Mouse (Mus musculus) lung, embryonic 14.5 days (tissue): Measurements from ENCODE around the gene Gm49380. TPM values are rescaled to one million over a fixed set of nuclear protein-coding genes. Genes with fewer than 3 reads are reported as not detected.

Source experiments
- ATAC-seq: fragments of 200-750 bp; cut with Nextera tagmentation; 2 replicates; pipeline ENCODE4 v1.8.0; 2017; ENCODE audit warnings: mild to moderate bottlenecking, moderate TSS enrichment, moderate library complexity; ENCODE audit not compliant: insufficient read depth
- DNase-seq: peaks from one replicate; pipeline ENCODE4 v3.0.0-alpha.2; 2015
- H3K27ac ChIP-seq: fragments of 300-500 bp; sonication (generic); 2 replicates; pipeline ENCODE4 v1.5.1; 2014; ENCODE audit warnings: low read depth, mild to moderate bottlenecking, moderate library complexity
- H3K27me3 ChIP-seq: fragments of 300-500 bp; sonication (generic); 2 replicates; pipeline ENCODE4 v1.6.1; 2014; ENCODE audit warnings: low read length, control low read depth; ENCODE audit not compliant: insufficient read depth
- H3K36me3 ChIP-seq: fragments of 300-500 bp; sonication (generic); 2 replicates; pipeline ENCODE4 v1.6.1; 2014; ENCODE audit warnings: control low read depth; ENCODE audit not compliant: insufficient read depth
- H3K4me1 ChIP-seq: fragments of 300-500 bp; sonication (generic); 2 replicates; pipeline ENCODE4 v1.6.1; 2014; ENCODE audit warnings: antibody characterized with exemption, control low read depth; ENCODE audit not compliant: insufficient read depth
- H3K4me2 ChIP-seq: fragments of 300-500 bp; sonication (generic); 2 replicates; pipeline ENCODE4 v1.6.1; 2014; ENCODE audit warnings: mild to moderate bottlenecking
- H3K4me3 ChIP-seq: fragments of 300-500 bp; sonication (generic); 2 replicates; pipeline ENCODE4 v1.5.1; 2014; ENCODE audit warnings: low read depth, low read length
- H3K9ac ChIP-seq: fragments of 300-500 bp; sonication (generic); 2 replicates; pipeline ENCODE4 v1.6.1; 2014
- H3K9me3 ChIP-seq: fragments of 300-500 bp; sonication (generic); 2 replicates; pipeline ENCODE4 v1.6.1; 2016; ENCODE audit warnings: low read depth, low read length, control low read depth
- CTCF ChIP-seq: IDR thresholded peaks from 2 replicates; pipeline ENCODE4 v1.5.1; 2016; ENCODE audit warnings: antibody characterized with exemption, low read depth
- WGBS: fragments of 180-500 bp; shearing (Covaris S2); extraction: QIAGEN DNeasy Blood & Tissue Kit; methylation state at CpG from one replicate; pipeline ENCODE4 v1.1.7; 2014; 5-methylcytosine and 5-hydroxymethylcytosine counted together
- polyA plus RNA-seq: library from polyadenylated mRNA; unstranded; fragments of >200 nt; fragmentation: Nextera tagmentation; extraction: Ambion mirVana; gene quantifications from 2 replicates; pipeline ENCODE4 v1.2.1, GENCODE M21; 2014

The Gm49380 gene
- polyA plus RNA-seq, 1 experiment from 2014 or later = 0.32 TPM

DNA sequence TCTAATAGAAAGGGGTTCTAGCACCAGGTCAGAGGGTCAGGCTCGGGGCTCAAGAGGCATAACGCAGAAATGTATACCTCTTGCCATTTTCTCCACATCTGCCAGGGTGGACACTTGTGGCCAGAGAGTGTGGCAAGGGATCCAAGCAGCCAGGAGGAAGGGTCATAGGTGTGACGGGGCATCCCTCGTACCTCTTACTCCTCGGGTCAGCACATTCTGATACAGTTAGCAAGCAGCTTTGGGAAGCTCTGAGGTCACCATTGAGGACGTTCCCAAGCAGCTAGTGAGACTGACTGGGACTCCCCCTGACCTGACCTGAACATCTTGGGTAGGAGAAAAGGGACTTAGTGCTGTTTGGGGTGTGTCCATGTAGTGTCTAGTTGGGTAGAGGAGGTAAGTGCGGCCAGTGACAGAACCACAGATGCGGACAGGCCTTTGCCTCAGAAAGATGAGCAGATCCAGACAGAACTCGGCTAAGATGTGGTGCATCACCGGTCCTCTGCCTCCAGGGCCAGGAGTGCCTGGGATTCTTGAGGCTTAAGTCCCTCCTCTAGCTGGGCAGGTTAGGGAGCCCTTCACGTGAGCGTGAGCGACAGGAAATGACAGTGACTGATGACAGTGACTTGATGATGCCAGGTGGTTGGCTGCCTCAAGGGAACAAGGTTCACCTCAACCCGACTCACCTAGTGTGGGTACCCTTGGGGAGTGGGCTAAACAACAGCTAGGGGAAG, 43.0 kb downstream of the Gm49380 start:
- H3K27ac ChIP-seq = no peak overlapping the region
- no peak overlapping the region for H3K4me3 ChIP-seq
- no peak overlapping the region; the same call in 1 of the 2 replicates for H3K4me2 ChIP-seq
- H3K36me3 ChIP-seq = no peaks in the 10 kb centered on the region
- no peak for TF ChIP-seq CTCF
- no peak for DNase-seq
- no peak overlapping the region for H3K9ac ChIP-seq
- H3K9me3 ChIP-seq = no peaks in the 10 kb centered on the region
- H3K4me1 ChIP-seq = 0 out of 2 replicates have a peak, but pooled peaks cover 10% of the 10 kb centered on the region
- no peaks in the 10 kb centered on the region for H3K27me3 ChIP-seq
- WGBS = 49% methylated on average over 14 of the region's 14 CpGs
- no peak for ATAC-seq

DNA sequence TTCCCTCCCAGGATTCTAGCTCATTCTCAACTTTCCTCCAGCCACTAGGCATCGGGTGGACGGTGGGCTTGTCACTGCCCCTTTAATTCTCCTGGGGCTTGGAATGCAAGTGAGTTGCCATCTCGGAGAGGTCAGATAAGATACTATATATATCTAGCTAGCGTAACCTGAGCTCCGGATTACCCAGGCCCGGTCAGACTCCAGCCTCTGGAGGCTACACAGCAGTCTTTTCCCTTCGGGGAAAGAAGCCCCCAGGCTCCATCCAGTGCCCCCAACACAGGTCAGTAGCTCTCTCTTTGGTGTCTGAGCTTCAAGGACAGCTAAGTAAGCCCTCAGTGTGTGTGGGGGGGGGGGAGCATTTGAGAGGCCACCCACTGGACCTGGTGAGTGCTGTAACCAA, 44.0 kb downstream of the Gm49380 start:
- TF ChIP-seq CTCF = no peak
- Histone ChIP-seq H3K9ac (no peak overlapping the region), H3K4me1 (0 out of 2 replicates have a peak, but pooled peaks cover 10% of the 10 kb centered on the region), H3K27ac (no peak overlapping the region), H3K9me3 (no peaks in the 10 kb centered on the region), H3K4me2 (no peak overlapping the region), H3K4me3 (no peak overlapping the region), H3K36me3 (no peaks in the 10 kb centered on the region), H3K27me3 (no peaks in the 10 kb centered on the region)
- DNase-seq (no peak), ATAC-seq (no peak)
- WGBS = 8% methylated on average over 7 of the region's 7 CpGs

DNA sequence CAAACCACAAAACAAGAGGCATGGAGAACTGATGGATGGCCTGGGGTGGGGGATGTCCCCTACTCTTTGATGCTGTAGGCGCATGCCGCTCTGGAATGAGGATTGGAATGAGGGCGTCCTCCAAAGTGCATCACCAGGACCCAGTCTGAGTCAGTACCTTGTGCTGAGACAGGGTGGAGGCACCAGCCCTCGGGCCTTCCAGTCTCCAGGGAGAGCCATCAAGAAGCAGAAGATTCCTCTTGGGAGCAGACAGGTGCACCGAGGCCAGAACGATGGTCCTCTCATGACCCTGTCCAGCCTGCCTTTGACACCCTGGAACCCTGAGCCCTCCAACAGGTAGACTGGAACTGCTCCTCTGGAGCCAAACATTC, 45.4 kb downstream of the Gm49380 start:
- no peak overlapping the region for H3K4me2 ChIP-seq
- H3K9ac ChIP-seq = no peak overlapping the region
- 0 out of 2 replicates have a peak, but pooled peaks cover 10% of the 10 kb centered on the region for H3K4me1 ChIP-seq
- H3K4me3 ChIP-seq = no peak overlapping the region
- 80% methylated on average over 6 of the region's 6 CpGs for WGBS
- DNase-seq (no peak), ATAC-seq (no peak)
- H3K27me3 ChIP-seq = no peaks in the 10 kb centered on the region
- no peaks in the 10 kb centered on the region for H3K9me3 ChIP-seq
- no peak overlapping the region for H3K27ac ChIP-seq
- H3K36me3 ChIP-seq = no peaks in the 10 kb centered on the region
- TF ChIP-seq CTCF = no peak

GRCm38 (mm10) chr9:44067241-44067959, 45.9 kb downstream of the Gm49380 start:
- Histone ChIP-seq H3K4me3 (peak overlapping the region; percentile 44), H3K27me3 (no peaks in the 10 kb centered on the region), H3K9ac (peak overlapping the region; percentile 50), H3K36me3 (no peaks in the 10 kb centered on the region), H3K4me2 (peak overlapping the region; percentile 87), H3K4me1 (0 out of 2 replicates have a peak, but pooled peaks cover 10% of the 10 kb centered on the region), H3K9me3 (no peaks in the 10 kb centered on the region), H3K27ac (no peak overlapping the region)
- WGBS = 4% methylated on average over 15 of the region's 15 CpGs
- DNase-seq (peak; percentile 52), ATAC-seq (no peak)
- TF ChIP-seq CTCF = no peak

DNA sequence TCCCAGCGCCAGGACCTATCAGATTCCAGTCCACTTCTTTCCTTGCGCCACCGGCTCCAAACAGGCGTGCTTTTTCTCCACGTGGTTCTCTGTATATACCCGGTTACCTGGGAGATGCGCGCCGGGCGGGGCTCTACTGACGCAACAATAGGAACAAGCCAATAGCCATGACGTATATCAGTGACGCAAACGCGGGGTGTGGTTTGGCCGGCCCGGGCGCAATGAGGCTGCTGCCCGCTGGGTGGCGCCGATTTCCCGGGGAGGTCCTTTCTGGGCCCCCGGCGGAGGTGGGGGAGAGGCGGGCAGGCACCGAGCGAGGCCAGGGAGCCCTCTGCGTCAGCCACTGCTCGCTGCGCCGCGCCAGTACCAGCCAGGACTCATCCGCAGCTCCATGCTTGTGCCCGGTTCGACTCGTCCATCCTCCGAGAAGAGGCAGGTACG, 46.5 kb downstream of the Gm49380 start, which contains the start of gene Usp2:
Usp2 (plus strand) TSS at position 237 of the 441 bp plus-strand sequence.
- no peaks in the 10 kb centered on the region for H3K36me3 ChIP-seq
- H3K4me2 ChIP-seq = peak within 1 kb of the TSS; percentile 87
- H3K27ac ChIP-seq = no peak within 1 kb of the TSS
- 0 out of 2 replicates have a peak, but pooled peaks cover 8% of the 10 kb centered on the region for H3K4me1 ChIP-seq
- TF ChIP-seq CTCF = peak; percentile 84
- H3K27me3 ChIP-seq = no peaks in the 10 kb centered on the region
- peak within 1 kb of the TSS; percentile 50 for H3K9ac ChIP-seq
- no peaks in the 10 kb centered on the region for H3K9me3 ChIP-seq
- WGBS = under 1% methylated on average over 37 of the region's 38 CpGs
- ATAC-seq (peak; percentile 97), DNase-seq (peak; percentile 99)
- H3K4me3 ChIP-seq = peak within 1 kb of the TSS; percentile 44

GRCm38 (mm10) chr9:44065177-44065576, 48.1 kb downstream of the Gm49380 start:
- H3K27me3 ChIP-seq = no peaks in the 10 kb centered on the region
- H3K4me3 ChIP-seq = no peak overlapping the region
- peak; percentile 24 for TF ChIP-seq CTCF
- no peaks in the 10 kb centered on the region for H3K9me3 ChIP-seq
- no peak overlapping the region for H3K27ac ChIP-seq
- 21% methylated on average over 1 of the region's 1 CpGs for WGBS
- DNase-seq = no peak
- no peak overlapping the region for H3K4me2 ChIP-seq
- H3K4me1 ChIP-seq = 0 out of 2 replicates have a peak, but pooled peaks cover 5% of the 10 kb centered on the region
- no peaks in the 10 kb centered on the region for H3K36me3 ChIP-seq
- no peak for ATAC-seq
- H3K9ac ChIP-seq = no peak overlapping the region

- Histone ChIP-seq H3K4me2 (no peak overlapping the region), H3K36me3 (no peaks in the 10 kb centered on the region), H3K27ac (no peak overlapping the region), H3K9ac (no peak overlapping the region), H3K4me3 (no peak overlapping the region), H3K4me1 (no peaks in the 10 kb centered on the region), H3K27me3 (no peaks in the 10 kb centered on the region), H3K9me3 (no peaks in the 10 kb centered on the region)
- no peak for TF ChIP-seq CTCF
- WGBS = 68% methylated on average over 6 of the region's 6 CpGs
- DNase-seq = no peak
- ATAC-seq = no peak
Measured at GRCm38 (mm10) chr9:44058606-44059005, 54.7 kb downstream of the Gm49380 start.
